Mouse (Mus musculus): ENCODE measurements around the gene Scn8a.

Scn8a gene

GRCm38 (mm10) chr15:100879073-100879472 lies 9.4 kb downstream of the Scn8a start:
- peak; percentile 31 for DNase-seq (ENCODE audit: low read depth, low spot score)

GRCm38 (mm10) chr15:100881385-100881784 lies 11.7 kb downstream of the Scn8a start:
- DNase-seq (ENCODE audit: low read depth, low spot score), result no peak

- DNase-seq (ENCODE audit: low read depth, low spot score), result no peak
Measured at GRCm38 (mm10) chr15:100884481-100884880, 14.8 kb downstream of the Scn8a start.

- DNase-seq (ENCODE audit: low read depth, low spot score), result peak; percentile 46
Measured at GRCm38 (mm10) chr15:100891962-100892361, 22.3 kb downstream of the Scn8a start.

- DNase-seq (ENCODE audit: low read depth, low spot score), result peak; percentile 60
Measured at GRCm38 (mm10) chr15:100896502-100896901, 26.8 kb downstream of the Scn8a start.

GRCm38 (mm10) chr15:100903811-100904210 lies 34.2 kb downstream of the Scn8a start:
- no peak for DNase-seq (ENCODE audit: low read depth, low spot score)

GRCm38 (mm10) chr15:100905006-100905405 lies 35.3 kb downstream of the Scn8a start:
- DNase-seq (ENCODE audit: low read depth, low spot score), result no peak

- no peak for DNase-seq (ENCODE audit: low read depth, low spot score)
Measured at GRCm38 (mm10) chr15:100905751-100906150, 36.1 kb downstream of the Scn8a start.

- peak; percentile 90 for DNase-seq (ENCODE audit: low read depth, low spot score)
Measured at GRCm38 (mm10) chr15:100908817-100909216, 39.2 kb downstream of the Scn8a start.

- DNase-seq (ENCODE audit: low read depth, low spot score), result peak; percentile 77
Measured at GRCm38 (mm10) chr15:100909734-100910163, 40.1 kb downstream of the Scn8a start.

- no peak for DNase-seq (ENCODE audit: low read depth, low spot score)
Measured at GRCm38 (mm10) chr15:100910381-100910841, 40.8 kb downstream of the Scn8a start.

- DNase-seq (ENCODE audit: low read depth, low spot score), result no peak
Measured at GRCm38 (mm10) chr15:100912676-100913266, 43.1 kb downstream of the Scn8a start.

- DNase-seq (ENCODE audit: low read depth, low spot score), result peak; percentile 77
Measured at GRCm38 (mm10) chr15:100914734-100915242, 45.1 kb downstream of the Scn8a start.

GRCm38 (mm10) chr15:100918046-100918445 lies 48.4 kb downstream of the Scn8a start:
- DNase-seq (ENCODE audit: low read depth, low spot score), result peak; percentile 68

GRCm38 (mm10) chr15:100922210-100922609 lies 52.6 kb downstream of the Scn8a start:
- DNase-seq (ENCODE audit: low read depth, low spot score), result no peak

- no peak for DNase-seq (ENCODE audit: low read depth, low spot score)
Measured at GRCm38 (mm10) chr15:100923476-100923875, 53.8 kb downstream of the Scn8a start.

GRCm38 (mm10) chr15:100924941-100925340 lies 55.3 kb downstream of the Scn8a start:
- DNase-seq (ENCODE audit: low read depth, low spot score), result no peak

GRCm38 (mm10) chr15:100930477-100930876 lies 60.8 kb downstream of the Scn8a start:
- DNase-seq (ENCODE audit: low read depth, low spot score), result peak; percentile 55

- no peak for DNase-seq (ENCODE audit: low read depth, low spot score)
Measured at GRCm38 (mm10) chr15:100936176-100936575, 66.5 kb downstream of the Scn8a start.

GRCm38 (mm10) chr15:100948383-100948782 lies 78.7 kb downstream of the Scn8a start:
- no peak for DNase-seq (ENCODE audit: low read depth, low spot score)

GRCm38 (mm10) chr15:100949169-100949568 lies 79.5 kb downstream of the Scn8a start:
- no peak for DNase-seq (ENCODE audit: low read depth, low spot score)

GRCm38 (mm10) chr15:100951491-100951890 lies 81.8 kb downstream of the Scn8a start:
- no peak for DNase-seq (ENCODE audit: low read depth, low spot score)

GRCm38 (mm10) chr15:100952292-100952691 lies 82.6 kb downstream of the Scn8a start:
- no peak for DNase-seq (ENCODE audit: low read depth, low spot score)
